Mouse (Mus musculus): ENCODE results near the gene Nudt17. TPM values are rescaled to one million over a fixed set of nuclear protein-coding genes. Genes with fewer than 3 reads are reported as not detected.

The Nudt17 gene
- polyA plus RNA-seq, 1 experiment from 2014 or later: 6.2 TPM

DNA sequence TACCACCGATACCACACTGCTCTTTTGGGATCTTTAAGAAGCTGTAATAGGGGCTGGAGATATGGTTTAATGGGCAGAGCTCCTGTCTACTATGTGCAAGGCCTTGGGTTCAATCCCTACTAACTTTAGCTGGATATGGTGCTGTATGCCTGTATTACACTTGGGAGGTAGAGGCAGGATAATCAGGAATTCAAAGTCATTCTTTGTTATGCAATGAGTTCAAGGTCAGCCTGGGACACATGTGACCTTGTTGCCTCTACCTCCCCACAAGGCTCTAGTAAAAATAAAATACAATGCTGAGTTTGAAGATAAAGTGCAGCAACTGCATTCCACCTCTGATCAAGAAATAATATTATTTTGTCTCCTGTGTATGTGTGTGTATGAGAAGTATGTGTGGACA, 25.6 kb upstream of the Nudt17 start:
- Histone ChIP-seq H3K4me2 (ENCODE audit: low read depth, low read length) (no peak overlapping the region), H3K36me3 (ENCODE audit: control insufficient read depth, insufficient read depth) (no peaks in the 10 kb centered on the region), H3K27ac (ENCODE audit: low read length) (no peak overlapping the region), H3K9me3 (replicated peaks; ENCODE audit: control insufficient read depth, low read length) (no peaks in the 10 kb centered on the region), H3K4me1 (ENCODE audit: control insufficient read depth, insufficient read depth, low read length) (peaks cover 21% of the 10 kb centered on the region), H3K4me3 (ENCODE audit: low read length) (no peak overlapping the region), H3K27me3 (ENCODE audit: control insufficient read depth, insufficient read depth, low read length) (no peaks in the 10 kb centered on the region), H3K9ac (ENCODE audit: low read length) (no peak overlapping the region)
- ATAC-seq (replicated peaks; ENCODE audit: extremely low read depth, insufficient read depth, low FRiP score): no peak
- 86% methylated on average over 1 of the region's 1 CpGs for WGBS

DNA sequence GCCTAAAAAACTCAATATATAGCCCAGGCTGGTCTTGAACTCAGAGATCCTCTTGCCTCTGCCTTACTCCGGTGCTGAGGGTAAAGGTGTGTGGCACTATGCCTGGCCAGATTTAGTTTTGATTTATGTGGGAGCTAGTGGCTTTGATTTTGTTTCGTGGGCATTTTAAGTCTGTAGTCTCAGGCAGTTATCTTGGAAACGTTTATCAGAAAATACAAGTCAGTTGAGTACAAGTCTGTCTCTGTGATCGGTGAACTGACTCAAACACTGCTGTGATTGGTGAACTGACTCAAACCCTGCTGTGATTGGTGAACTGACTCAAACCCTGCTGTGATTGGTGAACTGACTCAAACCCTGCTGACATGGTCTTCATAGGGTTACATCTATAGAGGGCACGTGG, 22.4 kb upstream of the Nudt17 start:
- H3K4me3 ChIP-seq (ENCODE audit: low read length): no peak overlapping the region
- no peaks in the 10 kb centered on the region for H3K9me3 ChIP-seq (replicated peaks; ENCODE audit: control insufficient read depth, low read length)
- no peak overlapping the region for H3K4me2 ChIP-seq (ENCODE audit: low read depth, low read length)
- peaks cover 25% of the 10 kb centered on the region for H3K4me1 ChIP-seq (ENCODE audit: control insufficient read depth, insufficient read depth, low read length)
- H3K27me3 ChIP-seq (ENCODE audit: control insufficient read depth, insufficient read depth, low read length): no peaks in the 10 kb centered on the region
- no peak overlapping the region for H3K9ac ChIP-seq (ENCODE audit: low read length)
- 55% methylated on average over 5 of the region's 5 CpGs for WGBS
- no peaks in the 10 kb centered on the region for H3K36me3 ChIP-seq (ENCODE audit: control insufficient read depth, insufficient read depth)
- H3K27ac ChIP-seq (ENCODE audit: low read length): no peak overlapping the region
- ATAC-seq (replicated peaks; ENCODE audit: extremely low read depth, insufficient read depth, low FRiP score): no peak

GRCm38 (mm10) chr3:96729403-96729784, 21.0 kb upstream of the Nudt17 start:
- Histone ChIP-seq H3K9ac (ENCODE audit: low read length) (no peak overlapping the region), H3K4me1 (ENCODE audit: control insufficient read depth, insufficient read depth, low read length) (peaks cover 23% of the 10 kb centered on the region), H3K4me3 (ENCODE audit: low read length) (no peak overlapping the region), H3K27me3 (ENCODE audit: control insufficient read depth, insufficient read depth, low read length) (no peaks in the 10 kb centered on the region), H3K36me3 (ENCODE audit: control insufficient read depth, insufficient read depth) (no peaks in the 10 kb centered on the region), H3K27ac (ENCODE audit: low read length) (no peak overlapping the region), H3K4me2 (ENCODE audit: low read depth, low read length) (no peak overlapping the region), H3K9me3 (replicated peaks; ENCODE audit: control insufficient read depth, low read length) (no peaks in the 10 kb centered on the region)
- 48% methylated on average over 3 of the region's 3 CpGs for WGBS
- no peak for ATAC-seq (replicated peaks; ENCODE audit: extremely low read depth, insufficient read depth, low FRiP score)

DNA sequence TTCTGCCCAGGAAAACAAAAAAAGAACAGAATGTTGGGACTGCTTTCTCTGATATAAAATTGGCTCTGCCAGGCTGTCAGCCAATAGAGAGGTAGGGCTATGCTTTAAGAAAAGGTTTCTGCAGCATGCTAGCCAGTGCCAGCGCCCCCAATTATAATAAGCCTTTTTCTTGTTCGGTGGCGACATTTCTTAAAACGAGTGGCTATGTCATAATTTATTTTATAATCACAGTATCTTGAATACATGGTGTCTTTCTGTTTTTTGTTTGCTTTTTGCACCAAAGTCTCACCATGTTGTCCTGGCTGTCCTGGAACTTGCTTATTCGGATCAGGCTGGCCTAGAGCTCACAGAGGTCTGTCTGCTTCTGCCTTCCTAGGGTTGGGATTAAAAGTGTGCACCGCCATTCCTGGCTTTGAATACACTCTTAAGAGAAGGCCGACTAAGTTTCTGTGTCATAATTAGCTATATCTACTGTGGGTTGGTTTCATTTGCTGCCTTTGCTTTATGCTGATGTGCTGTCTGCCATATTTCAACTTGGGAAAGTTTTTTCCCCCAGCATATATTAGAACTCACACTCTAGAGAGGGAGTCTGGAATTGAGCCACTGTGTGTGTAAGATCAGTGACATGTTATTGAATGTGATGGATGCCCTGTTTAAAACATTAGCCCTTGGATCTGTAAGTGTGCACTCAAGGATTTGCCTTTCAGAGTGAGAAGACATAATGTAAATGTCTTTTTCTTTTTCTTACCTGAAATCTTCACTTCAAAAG, 20.5 kb upstream of the Nudt17 start:
- Histone ChIP-seq H3K4me2 (ENCODE audit: low read depth, low read length) (peak overlapping the region; percentile 74), H3K9me3 (replicated peaks; ENCODE audit: control insufficient read depth, low read length) (no peaks in the 10 kb centered on the region), H3K4me1 (ENCODE audit: control insufficient read depth, insufficient read depth, low read length) (peaks cover 22% of the 10 kb centered on the region), H3K4me3 (ENCODE audit: low read length) (peak overlapping the region; percentile 90), H3K36me3 (ENCODE audit: control insufficient read depth, insufficient read depth) (no peaks in the 10 kb centered on the region), H3K27ac (ENCODE audit: low read length) (peak overlapping the region; percentile 88), H3K27me3 (ENCODE audit: control insufficient read depth, insufficient read depth, low read length) (no peaks in the 10 kb centered on the region), H3K9ac (ENCODE audit: low read length) (peak overlapping the region; percentile 91)
- 40% methylated on average over 7 of the region's 7 CpGs for WGBS
- ATAC-seq (replicated peaks; ENCODE audit: extremely low read depth, insufficient read depth, low FRiP score): no peak

DNA sequence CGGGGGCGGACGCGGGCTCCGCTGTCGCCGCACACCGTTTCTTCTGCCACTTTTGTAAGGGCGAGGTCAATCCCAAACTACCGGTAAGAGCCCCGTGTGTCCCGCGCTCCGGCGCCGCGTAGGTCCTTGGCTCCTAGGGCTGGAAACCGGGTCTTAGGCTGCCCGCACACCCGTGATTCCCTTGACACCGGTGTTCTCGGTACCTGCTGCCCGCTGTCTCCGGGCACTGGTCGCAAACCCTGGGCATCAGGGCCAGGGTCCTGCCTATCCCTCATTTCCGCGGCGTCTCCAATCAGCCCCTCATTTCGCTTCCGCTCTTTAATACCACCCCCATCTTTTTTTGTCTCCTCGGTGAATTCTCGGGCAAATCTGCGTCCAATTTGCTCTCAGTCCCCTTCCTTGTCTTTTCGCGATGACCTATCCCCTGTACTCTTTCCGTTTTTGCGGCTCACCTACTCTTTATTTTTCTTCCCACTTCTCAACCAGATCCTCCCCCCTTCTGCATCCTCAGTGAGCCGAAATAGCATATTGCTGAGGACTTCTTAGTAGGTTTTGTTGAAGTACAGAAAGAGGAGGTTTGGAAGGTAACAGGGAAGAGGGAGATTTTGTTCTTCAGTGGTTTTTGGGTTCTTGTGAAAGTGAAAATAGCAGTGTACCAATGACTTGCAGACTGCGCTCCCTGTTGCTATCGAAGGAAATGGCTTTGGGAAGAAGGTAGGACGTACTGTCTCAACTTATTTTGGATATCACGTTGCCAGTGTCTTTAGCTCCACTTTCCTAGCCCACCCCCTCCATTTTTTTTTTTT, 19.7 kb upstream of the Nudt17 start:
- Histone ChIP-seq H3K36me3 (ENCODE audit: control insufficient read depth, insufficient read depth) (no peaks in the 10 kb centered on the region), H3K9ac (ENCODE audit: low read length) (peak overlapping the region; percentile 91), H3K4me1 (ENCODE audit: control insufficient read depth, insufficient read depth, low read length) (peaks cover 22% of the 10 kb centered on the region), H3K4me3 (ENCODE audit: low read length) (peak overlapping the region; percentile 90), H3K9me3 (replicated peaks; ENCODE audit: control insufficient read depth, low read length) (no peaks in the 10 kb centered on the region), H3K27me3 (ENCODE audit: control insufficient read depth, insufficient read depth, low read length) (no peaks in the 10 kb centered on the region), H3K4me2 (ENCODE audit: low read depth, low read length) (peak overlapping the region; percentile 74), H3K27ac (ENCODE audit: low read length) (peak overlapping the region; percentile 88)
- WGBS: 1% methylated on average over 42 of the region's 42 CpGs
- ATAC-seq (replicated peaks; ENCODE audit: extremely low read depth, insufficient read depth, low FRiP score): peak; percentile 40

DNA sequence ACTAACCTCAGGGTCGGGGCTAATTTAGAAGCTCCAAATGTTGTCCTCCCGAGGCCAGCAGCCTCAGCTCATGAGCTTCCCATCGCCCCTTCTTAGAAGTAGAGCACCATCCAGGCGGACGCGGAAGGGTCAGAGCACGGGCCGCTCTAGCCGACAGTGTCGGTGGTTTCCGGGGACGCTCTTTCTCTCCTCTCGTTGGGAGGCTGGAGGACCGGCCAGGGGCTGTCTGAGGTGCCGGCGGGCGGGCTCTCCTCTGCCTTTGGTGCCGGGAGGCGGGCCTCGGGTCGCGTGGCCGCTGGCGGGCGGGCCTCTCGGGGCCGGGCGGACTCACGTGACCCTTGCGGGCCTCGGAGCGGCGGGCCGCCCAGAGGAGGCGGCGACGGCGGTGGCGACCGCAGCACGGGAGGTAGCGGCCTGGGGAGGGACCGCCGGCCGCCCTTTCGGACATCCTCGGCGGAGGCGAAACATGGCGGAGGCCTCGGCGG, 19.0 kb upstream of the Nudt17 start, which contains the start of the genes Polr3c and Rnf115:
Gene Polr3c, minus strand, starts transcription at position 286 of the 485 bp plus-strand sequence.
Gene Rnf115, plus strand, starts transcription at position 322 of the 485 bp plus-strand sequence.
- no peaks in the 10 kb centered on the region for H3K9me3 ChIP-seq (replicated peaks; ENCODE audit: control insufficient read depth, low read length)
- peak within 1 kb of the TSS; percentile 91 for H3K9ac ChIP-seq (ENCODE audit: low read length)
- 0% methylated on average over 48 of the region's 52 CpGs for WGBS
- H3K36me3 ChIP-seq (ENCODE audit: control insufficient read depth, insufficient read depth): no peaks in the 10 kb centered on the region
- H3K4me1 ChIP-seq (ENCODE audit: control insufficient read depth, insufficient read depth, low read length): peaks cover 25% of the 10 kb centered on the region
- H3K4me2 ChIP-seq (ENCODE audit: low read depth, low read length): peak within 1 kb of the TSS; percentile 74
- H3K4me3 ChIP-seq (ENCODE audit: low read length): peak within 1 kb of the TSS; percentile 90
- H3K27ac ChIP-seq (ENCODE audit: low read length): peak within 1 kb of the TSS; percentile 88
- peak; percentile 99 for ATAC-seq (replicated peaks; ENCODE audit: extremely low read depth, insufficient read depth, low FRiP score)
- no peaks in the 10 kb centered on the region for H3K27me3 ChIP-seq (ENCODE audit: control insufficient read depth, insufficient read depth, low read length)

DNA sequence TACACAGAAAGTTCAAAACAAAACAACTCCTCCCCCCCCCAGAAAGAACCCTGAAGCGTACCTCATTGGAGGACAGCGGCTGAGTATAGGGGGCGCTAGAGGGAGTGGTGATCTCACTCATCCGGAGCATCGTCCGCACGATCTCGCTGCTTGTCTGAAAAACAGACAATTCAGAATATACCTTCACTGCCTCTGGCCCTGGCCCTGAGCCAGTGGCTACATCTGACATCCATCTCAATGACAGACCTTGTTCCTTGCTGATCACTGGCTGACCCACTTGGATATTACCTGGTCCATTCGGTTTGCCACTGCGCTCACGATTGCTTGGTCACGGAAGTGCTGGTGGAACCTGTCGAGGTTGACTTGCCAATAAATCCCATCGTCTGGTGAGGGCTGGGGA, 10.8 kb upstream of the Nudt17 start:
- Histone ChIP-seq H3K4me3 (ENCODE audit: low read length) (no peak overlapping the region), H3K4me2 (ENCODE audit: low read depth, low read length) (no peak overlapping the region), H3K4me1 (ENCODE audit: control insufficient read depth, insufficient read depth, low read length) (peaks cover 6% of the 10 kb centered on the region), H3K9ac (ENCODE audit: low read length) (no peak overlapping the region), H3K27ac (ENCODE audit: low read length) (no peak overlapping the region), H3K27me3 (ENCODE audit: control insufficient read depth, insufficient read depth, low read length) (no peaks in the 10 kb centered on the region), H3K36me3 (ENCODE audit: control insufficient read depth, insufficient read depth) (peaks cover 23% of the 10 kb centered on the region), H3K9me3 (replicated peaks; ENCODE audit: control insufficient read depth, low read length) (no peaks in the 10 kb centered on the region)
- WGBS: 45% methylated on average over 14 of the region's 14 CpGs
- ATAC-seq (replicated peaks; ENCODE audit: extremely low read depth, insufficient read depth, low FRiP score): no peak

GRCm38 (mm10) chr3:96715854-96716253, 7.5 kb upstream of the Nudt17 start:
- Histone ChIP-seq H3K9me3 (replicated peaks; ENCODE audit: control insufficient read depth, low read length) (no peaks in the 10 kb centered on the region), H3K27ac (ENCODE audit: low read length) (no peak overlapping the region), H3K27me3 (ENCODE audit: control insufficient read depth, insufficient read depth, low read length) (no peaks in the 10 kb centered on the region), H3K4me2 (ENCODE audit: low read depth, low read length) (no peak overlapping the region), H3K9ac (ENCODE audit: low read length) (no peak overlapping the region), H3K36me3 (ENCODE audit: control insufficient read depth, insufficient read depth) (peaks cover 50% of the 10 kb centered on the region), H3K4me3 (ENCODE audit: low read length) (no peak overlapping the region), H3K4me1 (ENCODE audit: control insufficient read depth, insufficient read depth, low read length) (no peaks in the 10 kb centered on the region)
- 63% methylated on average over 2 of the region's 2 CpGs for WGBS
- peak; percentile 43; the same call in 1 of the 2 replicates for ATAC-seq (replicated peaks; ENCODE audit: extremely low read depth, insufficient read depth, low FRiP score)

GRCm38 (mm10) chr3:96714286-96714685, 5.9 kb upstream of the Nudt17 start:
- H3K9ac ChIP-seq (ENCODE audit: low read length): no peak overlapping the region
- no peak overlapping the region for H3K4me2 ChIP-seq (ENCODE audit: low read depth, low read length)
- H3K27me3 ChIP-seq (ENCODE audit: control insufficient read depth, insufficient read depth, low read length): no peaks in the 10 kb centered on the region
- WGBS: 84% methylated on average over 5 of the region's 5 CpGs
- H3K36me3 ChIP-seq (ENCODE audit: control insufficient read depth, insufficient read depth): peaks cover 60% of the 10 kb centered on the region
- H3K27ac ChIP-seq (ENCODE audit: low read length): no peak overlapping the region
- ATAC-seq (replicated peaks; ENCODE audit: extremely low read depth, insufficient read depth, low FRiP score): no peak
- H3K4me3 ChIP-seq (ENCODE audit: low read length): no peak overlapping the region
- H3K9me3 ChIP-seq (replicated peaks; ENCODE audit: control insufficient read depth, low read length): no peaks in the 10 kb centered on the region
- H3K4me1 ChIP-seq (ENCODE audit: control insufficient read depth, insufficient read depth, low read length): no peaks in the 10 kb centered on the region

All from heart, embryonic 16.5 days (tissue).